Mouse (Mus musculus): Measurements from ENCODE around the gene Slc35a2.
"Not testable (repeated sequence)": the region's sequence is repeated elsewhere in the genome, so short reads cannot be mapped to it uniquely, and the experiment has no call there.

Slc35a2 gene

GRCm38 (mm10) chrX:7909242-7909641 lies 25.4 kb downstream of the Slc35a2 start, which contains the start of gene Gm10490:
Gm10490 (plus strand) TSS chrX:7909542.
- DNase-seq, result not testable (repeated sequence)

DNA sequence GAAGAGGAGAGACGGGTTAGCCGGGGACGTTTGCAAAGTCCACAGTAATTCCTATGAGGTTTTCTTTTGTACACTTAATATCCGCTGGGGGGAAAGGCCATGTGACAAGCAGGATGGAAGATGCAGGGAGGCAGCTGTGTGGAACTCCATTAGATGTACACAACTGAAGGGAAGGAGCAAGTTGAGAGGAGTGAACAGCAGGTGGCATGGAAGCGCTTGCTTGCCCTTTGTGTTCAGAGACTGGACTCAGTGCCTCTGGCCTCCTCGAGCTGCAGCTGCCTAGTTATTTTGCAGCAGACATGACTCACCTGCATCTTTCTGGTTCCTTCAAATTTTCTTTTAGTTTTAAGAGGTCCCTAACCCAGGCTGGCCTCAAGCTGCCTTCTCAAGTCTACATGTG lies 26.6 kb downstream of the Slc35a2 start:
- no peak for DNase-seq

- peak in 1 of 2 experiments; percentile 64 for DNase-seq
These were observed 31.8 kb downstream of the Slc35a2 start for GRCm38 (mm10) chrX:7915669-7916068.

GRCm38 (mm10) chrX:7917960-7918359 lies 34.1 kb downstream of the Slc35a2 start:
- not testable (repeated sequence) for DNase-seq

DNA sequence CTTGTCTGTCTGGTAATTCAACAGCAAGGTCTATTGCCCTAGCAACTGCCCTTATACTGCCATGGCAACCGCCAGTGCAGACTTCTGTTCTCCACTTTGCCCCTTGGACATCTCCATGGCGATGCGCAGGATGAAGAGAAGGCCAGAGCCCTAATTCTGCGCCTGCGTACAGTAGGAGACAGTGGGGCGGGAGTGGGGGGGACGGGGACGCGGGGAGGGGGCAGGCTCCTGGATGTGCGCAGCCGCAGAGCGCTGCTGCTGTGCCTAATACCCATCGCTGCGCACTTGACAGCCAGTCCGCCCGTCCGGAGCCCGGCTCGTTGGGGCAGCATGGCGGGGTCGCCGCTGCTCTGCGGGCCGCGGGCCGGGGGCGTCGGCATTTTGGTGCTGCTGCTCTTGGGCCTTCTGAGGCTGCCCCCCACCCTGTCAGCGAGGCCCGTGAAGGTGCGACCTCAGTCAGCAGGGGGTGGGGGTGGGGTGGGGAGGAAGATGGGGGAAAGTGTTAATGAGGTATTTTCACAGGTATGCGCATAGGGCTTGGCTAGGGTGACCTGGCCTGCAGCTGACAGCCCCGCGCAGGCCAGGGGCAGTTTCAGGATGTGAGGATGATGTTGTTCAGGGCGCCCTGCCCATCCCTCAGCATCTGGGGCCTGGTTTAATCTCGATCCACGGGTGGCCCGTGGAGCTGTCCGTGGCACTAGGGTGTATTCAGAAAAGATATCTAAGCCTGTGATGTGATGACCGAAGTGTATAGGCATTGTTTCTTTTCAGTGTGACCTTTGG lies 36.0 kb downstream of the Slc35a2 start, which contains the start of gene Pcsk1n:
Gene Pcsk1n, plus strand, starts transcription at position 222 of the 783 bp plus-strand sequence.
- peak; percentile 72 to 75 for DNase-seq

DNA sequence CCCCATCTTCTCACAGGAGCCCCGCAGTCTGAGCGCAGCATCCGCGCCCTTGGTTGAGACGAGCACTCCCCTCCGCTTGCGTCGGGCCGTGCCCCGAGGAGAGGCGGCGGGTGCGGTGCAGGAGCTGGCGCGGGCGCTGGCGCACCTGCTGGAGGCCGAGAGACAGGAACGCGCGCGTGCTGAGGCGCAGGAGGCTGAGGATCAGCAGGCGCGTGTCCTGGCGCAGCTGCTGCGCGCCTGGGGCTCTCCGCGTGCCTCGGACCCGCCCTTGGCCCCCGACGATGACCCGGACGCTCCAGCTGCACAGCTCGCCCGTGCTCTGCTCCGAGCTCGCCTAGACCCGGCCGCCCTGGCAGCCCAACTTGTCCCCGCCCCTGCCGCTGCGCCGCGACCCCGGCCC lies 38.2 kb downstream of the Slc35a2 start:
- peak in 1 of 2 experiments; percentile 33 for DNase-seq

DNA sequence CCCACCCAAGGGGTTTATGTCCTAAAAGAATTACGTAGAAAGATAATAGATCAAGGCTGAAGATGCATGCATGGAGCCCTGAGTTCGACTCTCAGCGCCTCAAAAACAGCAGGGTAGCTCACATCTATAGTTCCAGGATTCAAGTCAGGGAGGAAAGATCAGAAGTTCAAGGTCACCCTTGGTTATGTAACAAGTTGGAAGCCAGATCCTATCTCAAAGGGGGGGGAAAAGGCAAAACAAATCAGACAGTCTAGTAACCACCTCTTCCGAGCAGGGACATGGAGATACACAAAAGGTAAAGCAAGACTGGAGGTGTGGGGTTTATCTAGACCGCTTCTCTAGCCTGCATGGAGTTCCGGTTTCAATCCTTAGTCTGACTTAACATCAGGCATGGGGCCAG lies 42.4 kb downstream of the Slc35a2 start:
- DNase-seq, result no peak

- no peak for DNase-seq
These were observed 43.3 kb downstream of the Slc35a2 start for GRCm38 (mm10) chrX:7927116-7927515.

- no peak for DNase-seq
These were observed 44.5 kb downstream of the Slc35a2 start, which contains the start of gene Eras for GRCm38 (mm10) chrX:7928270-7928790. Eras (minus strand) TSS chrX:7928607.

DNA sequence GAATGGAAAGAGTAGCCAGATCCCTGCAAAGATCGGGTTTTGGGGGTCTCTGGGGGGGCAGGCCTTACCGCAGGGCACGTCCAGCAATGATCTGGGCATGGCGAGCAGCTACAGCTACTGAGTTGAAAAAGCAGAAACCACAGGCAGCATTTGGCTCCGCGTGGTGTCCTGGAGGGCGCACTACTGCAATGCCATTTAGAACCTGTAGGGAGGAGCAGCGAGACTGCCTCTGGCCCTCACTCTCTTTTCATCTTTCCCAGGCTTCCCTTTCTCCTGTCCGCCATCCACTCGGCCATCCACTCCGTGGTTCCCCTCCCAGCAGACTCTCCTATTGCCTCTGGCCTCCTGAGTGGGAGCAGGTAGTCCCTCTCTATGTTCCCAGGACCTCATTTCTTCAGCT lies 53.0 kb downstream of the Slc35a2 start:
- DNase-seq, result no peak

DNA sequence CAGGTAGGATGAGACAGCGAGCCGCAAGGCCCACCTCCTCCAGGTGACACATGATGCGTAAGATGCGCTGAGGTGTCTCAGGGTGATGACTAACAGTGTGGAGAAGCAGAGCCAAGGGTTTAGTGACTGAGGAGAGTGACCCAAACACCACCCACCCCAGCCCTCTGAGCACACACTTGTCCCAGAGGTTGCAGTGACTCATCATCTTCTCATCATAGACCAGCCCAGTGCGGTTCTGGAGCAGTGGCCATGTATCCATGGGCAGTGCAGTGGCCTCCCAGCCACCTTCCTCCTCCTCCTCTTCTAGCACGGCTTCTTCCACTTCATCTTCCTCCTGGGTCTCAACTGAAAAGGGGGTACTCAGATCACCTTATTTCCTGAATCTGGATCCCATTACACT lies 53.8 kb downstream of the Slc35a2 start:
- DNase-seq, result no peak

Data from cerebellum, postnatal 14 days (tissue).